Mouse (Mus musculus): ENCODE data around the gene Rap2c.

The Rap2c gene

GRCm38 (mm10) chrX:50969907-50970306, 47.9 kb downstream of the Rap2c start:
- no peak for DNase-seq (ENCODE audit: low read depth in 1 of 2, low spot score in 2 of 2)

- no peak for DNase-seq (ENCODE audit: low read depth in 1 of 2, low spot score in 2 of 2)
Observed at GRCm38 (mm10) chrX:50968157-50968932, 49.5 kb downstream of the Rap2c start.

GRCm38 (mm10) chrX:50965157-50965556, 52.7 kb downstream of the Rap2c start:
- no peak for DNase-seq (ENCODE audit: low read depth in 1 of 2, low spot score in 2 of 2)

GRCm38 (mm10) chrX:50962955-50963354, 54.9 kb downstream of the Rap2c start:
- no peak for DNase-seq (ENCODE audit: low read depth in 1 of 2, low spot score in 2 of 2)
